Mouse (Mus musculus) urinary bladder, postnatal 14 days (tissue): ENCODE data around the gene Foxd2.

Source experiments
- DNase-seq: peaks from one replicate; pipeline ENCODE4 v3.0.0; 2021; ENCODE audit warnings: low spot score

Foxd2 gene

DNA sequence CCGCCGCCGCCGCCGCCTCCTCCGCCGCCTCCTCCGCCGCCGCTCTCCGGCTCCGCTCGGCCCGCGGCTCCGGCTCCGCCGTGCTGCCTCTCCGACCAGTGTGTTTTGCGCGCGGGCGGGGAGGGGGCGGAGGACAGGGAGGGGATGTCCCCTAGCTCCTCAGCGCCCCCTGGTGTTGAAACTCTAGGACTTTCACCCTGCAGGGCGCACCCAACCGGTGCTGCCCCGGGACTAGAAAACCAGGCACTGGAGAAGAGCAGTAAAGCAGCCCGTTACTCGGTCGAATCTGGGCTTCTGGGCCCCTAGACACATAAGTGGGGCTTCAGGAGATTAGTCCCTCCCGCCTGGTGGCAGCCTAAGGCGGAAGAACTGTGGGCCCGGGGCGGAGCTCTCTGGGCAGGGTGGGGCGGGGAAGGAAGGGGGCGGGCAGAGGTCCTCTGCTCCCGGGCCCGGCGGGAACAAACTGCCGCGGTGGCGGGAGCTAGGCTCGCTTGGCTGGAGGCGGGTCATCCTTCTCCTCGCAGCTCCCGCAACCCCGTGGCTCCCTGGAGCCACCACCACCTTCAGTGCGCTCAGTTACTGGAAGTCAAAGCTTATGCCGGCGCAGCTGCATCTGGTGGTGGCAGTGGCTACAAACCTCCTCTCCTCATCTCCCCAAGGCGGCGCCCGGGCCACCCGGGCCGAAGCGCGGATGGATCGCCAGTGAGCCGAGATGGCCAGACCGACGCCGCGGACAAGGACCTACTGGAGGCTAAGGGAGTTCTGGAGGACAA, at the start of gene Foxd2:
Gene Foxd2, minus strand, starts transcription at position 45 of the 773 bp plus-strand sequence.
- DNase-seq: peak; percentile 94

DNA sequence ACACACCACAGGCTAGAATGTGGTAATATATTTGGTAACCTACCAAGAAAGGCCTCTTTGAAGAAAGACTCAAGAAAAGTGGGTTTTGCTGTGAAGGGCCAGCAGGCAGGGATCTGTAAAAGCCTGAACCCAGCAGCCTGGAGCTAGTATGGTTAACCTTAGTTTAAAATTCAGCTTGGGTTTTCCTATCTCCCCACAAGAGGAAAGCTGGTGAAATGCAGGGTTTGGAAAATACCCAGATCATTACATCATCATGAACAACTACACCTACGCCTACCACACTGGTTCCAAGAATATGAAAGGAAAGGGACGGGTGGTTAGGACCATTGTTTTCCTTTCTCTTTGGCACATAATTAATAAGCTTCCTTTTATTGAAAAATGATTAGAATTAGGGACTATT, 49.6 kb upstream of the Foxd2 start:
- DNase-seq: no peak

DNA sequence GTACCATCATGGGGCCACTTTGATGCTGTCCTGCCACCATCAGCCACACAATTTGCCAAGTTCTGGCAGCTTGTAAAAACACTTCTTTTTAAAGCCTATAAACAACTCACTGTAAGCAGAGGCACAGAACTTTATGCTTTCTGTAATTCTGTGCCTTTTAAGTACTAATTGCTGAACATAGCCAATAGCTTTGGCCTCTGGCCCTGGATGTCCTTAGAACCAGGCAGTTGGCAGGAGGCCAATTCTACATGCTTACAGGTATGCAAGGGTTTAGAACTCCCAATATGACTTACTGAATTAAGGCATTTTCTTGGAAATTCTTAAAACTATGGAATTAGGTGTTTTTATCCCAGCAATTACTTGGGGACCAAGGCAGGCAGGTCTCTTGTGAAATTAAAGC, 48.7 kb upstream of the Foxd2 start:
- no peak for DNase-seq

DNA sequence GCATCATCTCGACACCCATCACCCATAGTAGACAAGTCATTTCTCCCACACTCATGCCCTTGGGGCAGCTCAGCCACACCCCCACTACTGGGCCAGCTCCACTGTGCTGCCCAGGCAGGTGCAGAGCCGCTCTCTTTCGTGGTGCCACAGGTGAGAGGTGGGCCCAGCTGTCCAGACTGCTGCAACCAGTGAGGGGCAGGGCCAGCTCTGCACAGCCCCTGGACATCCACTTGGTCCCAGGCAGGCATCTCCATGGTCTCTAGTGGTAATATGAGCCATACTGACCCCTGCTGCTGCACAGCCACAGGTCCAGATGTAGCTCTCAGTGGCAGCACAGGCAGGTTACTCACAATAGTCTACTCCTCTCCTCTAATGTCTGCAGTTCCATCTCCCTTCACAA, 44.5 kb upstream of the Foxd2 start:
- no peak for DNase-seq

DNA sequence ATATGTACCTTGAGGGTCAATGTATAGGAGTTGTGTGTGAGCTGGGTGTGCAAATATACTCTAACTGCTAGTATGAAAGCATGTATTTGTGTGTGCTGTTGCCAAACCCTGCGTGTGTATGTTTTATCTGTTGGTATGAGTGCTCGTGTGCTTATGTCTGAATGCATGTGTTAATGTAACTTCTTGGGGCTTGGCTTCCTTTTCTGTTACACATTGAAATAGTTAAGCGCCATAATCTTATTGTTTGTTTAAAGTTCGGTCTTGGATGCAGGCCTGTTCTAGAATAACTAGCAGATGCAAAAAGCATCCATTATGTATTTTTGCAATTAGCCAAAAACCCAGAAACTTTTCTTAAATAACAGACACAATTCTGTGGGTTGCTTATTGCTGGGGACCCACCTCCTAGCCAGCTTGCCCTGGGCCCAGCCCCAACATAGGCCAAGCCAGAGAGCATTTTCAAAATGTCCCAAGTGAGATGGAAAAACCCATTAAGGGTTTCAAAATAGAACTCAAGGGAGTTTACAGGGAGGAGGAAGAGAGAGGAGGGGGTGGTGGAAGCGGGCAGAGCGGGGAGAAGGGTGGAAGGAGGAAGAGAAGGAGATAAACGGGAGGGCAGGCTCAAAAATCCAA, 39.3 kb upstream of the Foxd2 start:
- no peak for DNase-seq

DNA sequence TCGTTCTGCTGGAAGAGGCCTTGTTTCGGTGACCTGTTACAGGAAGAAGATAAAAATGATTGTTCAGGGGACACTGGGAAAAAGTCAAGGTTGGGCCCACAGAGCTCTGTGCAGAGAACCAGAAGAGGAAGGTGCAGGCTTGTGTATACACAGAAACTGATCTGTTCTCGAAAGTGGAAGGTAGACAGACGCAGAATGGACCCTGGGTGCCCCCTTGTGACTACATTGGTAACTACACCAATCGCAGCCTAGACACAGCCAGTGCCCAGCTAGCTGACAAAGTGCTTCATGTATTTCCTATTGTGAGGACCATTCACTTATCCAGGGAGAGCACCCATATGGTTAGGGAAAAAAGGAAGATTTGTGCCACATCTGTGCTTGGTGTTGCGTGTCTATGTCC, 38.7 kb upstream of the Foxd2 start:
- peak; percentile 86 for DNase-seq

DNA sequence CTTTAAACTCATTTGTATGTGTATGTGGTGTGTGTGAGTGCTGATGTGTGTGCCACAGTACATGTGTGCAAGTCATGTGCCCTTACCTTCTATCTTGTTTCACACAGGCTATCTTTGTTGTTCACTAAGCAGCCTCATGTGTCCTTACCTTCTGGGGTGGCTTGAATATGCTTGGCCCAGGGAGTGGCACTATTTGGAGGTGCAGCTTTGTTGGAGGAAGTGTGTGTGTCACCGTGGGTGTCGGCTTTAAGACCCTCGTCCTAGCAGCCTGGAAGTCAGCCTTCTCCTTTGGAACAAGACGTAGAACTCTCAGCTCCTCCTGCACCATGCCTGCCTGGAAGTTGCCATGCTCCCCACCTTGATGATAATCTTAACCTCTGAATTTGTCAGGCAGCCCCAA, 37.7 kb upstream of the Foxd2 start:
- no peak for DNase-seq

DNA sequence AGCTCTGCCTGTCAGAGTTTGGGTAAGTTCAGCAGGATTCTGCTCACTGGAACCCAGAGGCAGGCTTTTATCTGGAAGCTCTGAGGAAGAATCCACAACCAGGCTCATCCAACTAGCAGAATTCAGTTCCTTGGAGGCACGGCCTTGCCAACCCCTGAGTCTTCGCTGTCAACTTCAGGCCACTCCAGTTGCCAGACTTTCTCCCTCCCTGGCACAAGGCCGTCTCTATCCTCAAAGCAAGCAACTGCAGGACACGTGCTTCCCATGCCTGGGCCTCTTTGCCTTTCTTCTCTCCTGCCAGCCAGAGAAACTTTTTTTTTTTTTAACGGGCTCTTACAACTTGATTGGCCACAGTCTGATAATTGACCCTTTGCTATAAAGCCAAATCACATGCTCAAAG, 36.3 kb upstream of the Foxd2 start:
- DNase-seq: no peak

DNA sequence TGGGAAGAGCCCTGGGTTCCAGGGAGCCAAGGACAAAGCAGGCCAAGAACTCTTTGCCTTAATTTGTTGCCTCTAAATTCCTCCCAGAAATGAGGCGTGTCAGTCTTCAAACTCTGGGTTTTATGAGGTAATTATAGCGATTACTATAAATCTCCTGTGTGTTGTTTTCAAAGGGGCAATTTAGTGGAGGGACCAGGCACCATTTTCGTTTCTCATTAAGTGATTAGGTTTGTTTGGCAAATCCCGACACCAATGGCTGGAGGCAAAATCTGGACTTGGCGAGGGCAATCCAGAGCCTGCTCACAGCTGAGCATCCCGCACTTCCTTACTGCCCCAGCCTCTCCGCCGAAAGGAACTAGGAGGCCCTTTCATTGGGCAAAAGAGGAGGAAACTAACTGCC, 33.9 kb upstream of the Foxd2 start:
- DNase-seq: no peak

DNA sequence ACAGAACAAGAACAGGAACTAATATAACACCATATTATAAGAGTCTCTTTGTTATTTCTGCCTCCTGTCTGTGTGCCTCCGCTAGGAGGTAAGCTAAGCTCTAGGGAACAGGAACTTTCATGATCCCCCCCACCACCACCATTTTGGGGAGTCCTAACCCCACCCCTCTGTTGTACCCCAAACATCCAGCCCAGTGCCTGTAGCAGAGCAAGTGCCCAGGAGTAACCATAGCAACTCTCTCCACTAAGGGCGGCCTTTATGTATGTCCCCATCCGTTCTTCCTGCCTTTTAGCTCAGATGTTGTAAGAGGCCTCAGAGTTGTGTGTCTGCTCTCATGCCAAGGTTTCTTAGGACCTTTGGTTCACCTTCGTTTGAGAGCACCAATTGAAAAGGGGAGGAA, 33.4 kb upstream of the Foxd2 start:
- DNase-seq: no peak

DNA sequence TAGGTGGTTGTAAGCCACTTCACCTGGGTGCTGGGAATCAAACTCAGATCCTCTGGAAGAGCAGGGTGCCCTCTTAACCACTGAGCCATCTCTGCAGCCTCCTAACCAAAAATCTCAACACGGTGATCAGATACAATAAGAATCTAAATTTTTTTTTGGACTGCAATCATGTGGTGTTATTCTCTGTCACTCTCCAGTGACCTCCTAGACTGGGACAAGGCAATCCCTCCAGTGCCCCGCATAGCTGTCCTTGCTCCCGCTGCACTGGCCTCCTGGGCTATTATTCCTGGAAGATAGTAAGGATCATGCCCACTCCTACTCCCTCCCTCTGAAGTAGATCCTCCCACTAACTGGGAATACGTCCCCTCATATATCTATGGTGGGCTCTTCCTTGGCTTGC, 32.6 kb upstream of the Foxd2 start:
- no peak for DNase-seq

DNA sequence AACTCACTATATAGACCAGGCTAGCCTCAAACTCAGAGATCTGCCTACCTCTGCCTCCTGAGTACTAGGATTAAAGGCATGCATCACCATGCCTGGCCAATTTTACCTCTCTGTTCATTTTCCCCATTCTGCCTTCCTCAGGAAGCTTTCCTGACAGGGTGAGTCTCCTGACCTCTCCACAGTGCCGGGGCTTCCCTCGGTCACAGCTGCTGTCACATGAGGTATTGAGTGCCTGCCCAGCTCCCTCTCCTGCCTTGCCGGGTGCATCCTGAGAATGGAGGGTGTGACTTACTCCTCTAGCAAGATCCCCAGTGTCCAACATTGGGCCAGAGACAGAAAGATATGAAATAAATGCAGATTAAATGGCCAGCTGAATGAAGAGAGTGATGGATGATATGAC, 29.6 kb upstream of the Foxd2 start:
- DNase-seq: no peak

DNA sequence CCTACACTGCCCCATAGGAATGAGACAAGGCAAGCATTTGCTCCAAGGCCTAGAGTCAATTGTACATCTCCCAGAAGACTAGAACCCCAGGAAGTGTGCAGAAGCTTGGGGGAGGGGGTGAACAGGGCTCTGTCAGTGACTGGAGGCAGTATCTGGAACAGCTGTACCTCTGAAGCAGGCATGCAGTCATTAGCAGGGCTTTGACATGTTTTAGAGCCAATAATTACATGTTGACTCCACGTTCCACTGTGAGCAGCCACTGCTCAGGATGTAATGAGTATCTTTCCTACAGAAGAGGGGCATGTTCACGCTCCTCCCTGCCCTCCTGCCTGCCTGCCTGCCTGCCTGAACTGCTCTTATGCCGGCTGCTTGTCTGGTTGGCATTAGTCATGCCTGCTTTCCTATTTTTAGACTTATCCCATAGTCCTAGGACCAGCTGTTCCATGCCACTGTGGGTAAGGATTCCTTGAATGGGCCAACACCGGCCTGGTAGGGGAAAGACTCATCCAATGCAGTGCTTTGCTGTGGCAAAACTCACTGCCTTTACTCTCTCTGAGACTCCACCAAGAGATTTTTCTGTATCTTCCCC, 28.9 kb upstream of the Foxd2 start:
- no peak for DNase-seq

DNA sequence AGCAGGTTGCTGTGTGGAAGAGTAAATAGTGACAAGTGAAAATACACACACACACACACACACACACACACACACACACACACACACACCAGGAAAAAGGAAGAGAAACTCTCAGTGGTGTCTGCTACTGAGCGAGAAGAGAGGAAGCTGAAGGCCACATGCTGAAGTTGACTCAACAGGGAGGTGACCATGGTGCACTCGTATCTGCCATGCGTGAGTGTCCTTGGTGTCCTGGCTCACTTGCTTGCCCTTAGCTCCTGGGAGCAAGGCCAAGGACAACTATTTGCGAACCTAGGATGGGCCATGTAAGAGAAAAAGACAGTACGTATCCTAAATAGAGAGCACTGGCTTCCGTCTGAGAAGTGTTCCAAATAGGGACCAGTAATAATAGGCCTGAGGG, 25.5 kb upstream of the Foxd2 start:
- DNase-seq: no peak

DNA sequence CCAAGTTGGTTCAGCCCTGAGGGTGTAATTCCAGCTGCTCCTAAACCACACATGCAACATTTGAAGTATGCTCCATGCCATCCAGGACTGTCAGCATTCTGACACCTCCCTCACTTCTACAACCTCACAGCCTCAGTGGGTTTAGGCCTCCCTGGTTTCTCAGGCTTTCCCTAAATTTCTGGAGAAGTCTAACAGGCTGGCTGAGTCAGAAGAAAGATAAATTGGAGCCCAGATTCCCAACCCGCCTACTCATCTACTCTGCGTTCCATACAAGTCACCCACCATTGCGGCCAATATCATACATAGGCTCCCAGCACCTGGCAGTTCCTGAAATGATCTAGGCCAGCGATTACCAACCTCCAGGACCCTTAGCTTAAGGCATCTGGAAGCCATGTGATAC, 24.1 kb upstream of the Foxd2 start:
- no peak for DNase-seq

DNA sequence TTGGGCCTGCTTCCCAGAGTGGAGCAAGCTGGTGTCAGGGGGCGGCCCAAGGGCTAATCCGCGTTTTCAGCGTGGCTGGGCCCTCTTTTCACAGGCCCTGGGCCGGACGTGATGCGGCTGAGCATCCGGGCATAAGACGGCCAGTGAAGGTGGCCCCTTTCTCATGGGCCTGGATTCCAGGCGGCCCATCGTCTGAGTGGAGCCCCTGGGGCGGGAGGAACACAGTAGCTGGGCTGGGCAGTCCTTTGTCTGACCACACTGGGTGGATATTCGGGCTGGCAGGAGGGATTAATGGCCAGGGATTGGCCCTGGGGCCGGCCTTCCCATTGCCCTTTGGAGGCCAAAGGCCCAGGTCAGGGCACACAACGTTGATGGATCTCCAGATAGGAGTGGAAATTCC, 20.5 kb upstream of the Foxd2 start:
- no peak for DNase-seq

DNA sequence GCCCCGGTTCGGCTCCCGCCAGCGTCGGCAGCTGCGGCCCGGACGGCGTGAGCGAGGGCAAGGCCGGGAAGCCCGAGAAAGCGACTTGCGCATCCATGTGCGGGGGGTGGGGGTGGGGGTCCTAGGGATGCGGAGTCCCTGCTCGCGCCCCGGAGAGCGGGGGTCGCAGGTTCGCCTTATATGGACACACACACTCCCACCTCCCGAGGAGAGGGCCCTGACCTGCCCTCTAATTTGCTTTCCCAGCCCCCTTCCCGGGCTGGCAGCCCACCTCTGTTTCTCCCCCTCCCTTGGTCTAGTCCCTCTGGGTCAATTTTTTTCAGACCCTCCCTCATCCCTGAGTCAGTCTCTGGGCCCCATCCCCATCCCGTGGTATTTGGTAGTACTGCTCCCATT, 17.2 kb upstream of the Foxd2 start, which contains the start of gene Foxe3:
Gene Foxe3, minus strand, starts transcription at position 97 of the 396 bp plus-strand sequence.
- DNase-seq: no peak

DNA sequence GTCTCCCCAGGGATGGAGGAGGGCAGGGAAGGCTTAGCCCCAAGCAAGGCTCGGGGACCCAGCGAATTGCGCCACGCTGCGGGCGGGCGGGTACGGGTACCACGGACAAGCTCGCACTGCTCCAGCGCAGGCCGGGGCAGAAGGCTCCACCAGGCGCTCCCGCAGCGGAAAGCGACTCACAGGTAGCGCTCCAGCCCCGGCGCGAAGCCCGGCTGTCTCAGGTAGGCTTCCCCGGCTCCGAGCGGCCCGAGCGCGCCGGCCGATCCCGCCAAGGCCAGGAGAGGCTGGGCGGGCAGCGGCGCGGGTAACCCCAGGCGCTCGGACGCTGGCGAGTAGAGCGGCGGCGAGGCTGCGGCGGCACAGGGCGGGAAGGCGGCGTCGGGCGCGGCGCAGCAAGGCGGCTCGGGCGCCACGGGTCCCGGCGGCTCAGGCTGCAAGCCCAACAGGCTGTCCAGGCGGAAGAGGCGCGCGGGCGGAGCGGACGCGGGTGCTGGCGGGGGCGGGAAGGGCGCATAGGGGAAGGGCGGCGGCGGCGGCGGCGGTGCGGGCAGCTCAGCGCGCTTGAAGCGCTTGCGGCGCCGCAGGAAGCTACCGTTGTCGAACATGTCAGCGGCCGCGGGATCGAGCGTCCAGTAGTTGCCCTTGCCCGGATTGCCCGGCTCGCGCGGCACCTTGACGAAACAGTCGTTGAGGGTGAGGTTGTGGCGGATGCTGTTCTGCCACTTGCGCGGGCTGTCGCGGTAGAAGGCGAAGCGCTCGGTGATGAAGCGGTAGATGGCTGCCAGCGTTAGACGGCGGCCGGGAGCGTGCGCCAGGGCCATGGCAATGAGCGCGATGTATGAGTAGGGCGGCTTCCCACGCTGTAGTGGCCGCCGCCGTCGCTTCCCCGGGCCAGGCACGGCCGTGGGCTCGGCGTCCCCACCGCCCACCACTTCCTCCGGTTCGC, 16.6 kb upstream of the Foxd2 start:
- DNase-seq: peak; percentile 17

DNA sequence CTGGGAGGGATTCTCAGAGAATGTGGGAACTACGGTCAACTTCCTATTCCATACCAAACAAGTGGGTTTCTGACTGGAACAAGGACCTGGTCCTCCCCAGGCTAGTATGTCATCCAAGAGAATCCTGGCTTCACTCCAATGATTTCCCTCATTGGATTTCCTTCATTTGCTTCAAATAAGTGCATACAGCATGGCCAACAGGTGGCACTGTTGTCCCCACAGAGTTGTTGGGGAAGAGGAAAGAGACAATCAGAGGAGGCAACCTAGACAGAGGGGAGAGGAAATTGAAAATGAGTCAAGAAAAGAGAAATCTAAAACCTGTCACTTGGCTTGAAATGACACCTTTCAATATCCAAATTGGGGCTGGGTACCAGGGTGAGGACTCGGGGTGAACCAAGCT, 8.4 kb upstream of the Foxd2 start:
- DNase-seq: peak; percentile 48

DNA sequence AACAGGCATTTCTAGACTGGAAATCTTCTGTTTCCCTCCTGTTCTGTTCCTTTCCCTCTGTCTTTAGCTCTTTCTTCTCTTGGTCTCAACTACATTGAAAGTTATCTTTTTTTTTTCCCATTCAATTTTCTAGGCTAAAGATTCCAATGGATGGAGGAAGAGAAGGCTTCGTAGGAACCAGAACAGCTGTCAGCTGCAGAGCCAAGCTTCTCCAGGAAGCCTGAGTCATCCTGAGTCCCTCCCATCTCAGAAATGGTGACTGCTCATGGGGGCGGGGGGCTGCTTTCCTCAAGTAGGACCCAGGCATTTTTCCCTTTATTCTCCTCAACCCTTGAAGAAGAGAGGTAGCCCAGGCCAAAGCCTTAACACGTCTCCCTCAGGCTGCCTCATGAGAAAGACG, 7.4 kb upstream of the Foxd2 start:
- no peak for DNase-seq

DNA sequence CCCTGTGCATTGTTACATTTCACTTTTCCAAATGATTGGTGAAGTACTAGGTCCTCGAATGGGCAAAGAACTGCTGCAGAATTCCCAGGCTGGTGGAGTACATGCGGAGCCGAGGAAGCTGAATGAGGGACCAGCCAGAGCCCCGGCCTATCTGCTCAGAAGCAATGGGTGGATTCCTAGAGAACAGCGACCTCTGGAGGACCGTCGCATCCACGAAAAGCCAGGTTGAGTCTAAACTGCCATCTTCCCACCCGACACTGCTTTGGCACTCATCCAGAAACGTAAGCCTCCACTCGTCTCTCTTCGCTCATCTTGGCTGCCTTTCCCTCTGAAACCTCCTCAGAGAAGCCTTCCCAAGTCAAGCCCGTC, 4.9 kb upstream of the Foxd2 start:
- peak; percentile 56 for DNase-seq
